Mouse (Mus musculus) CD8-positive naive resting alpha-beta T cell, adult 2 months (primary cell): ENCODE data around the gene Olfr1469.
"Not testable (repeated sequence)": the region's sequence is repeated elsewhere in the genome, so short reads cannot be mapped to it uniquely, and the experiment has no call there.

ENCODE experiments used
- DNase-seq, 2 experiments: peaks; one replicate each; pipeline ENCODE4 v3.0.0; 2022; ENCODE audit warnings: low read depth in 2 of 2, low spot score in 2 of 2

Olfr1469 gene

GRCm38 (mm10) chr19:13407549-13407948, at the start of gene Olfr1469:
Gene Olfr1469, plus strand, starts transcription at chr19:13407849.
- DNase-seq: no peak

- no peak for DNase-seq
These were observed 45.7 kb upstream of the Olfr1469 start, which contains the start of gene Olfr1467 for GRCm38 (mm10) chr19:13361936-13362335. Gene Olfr1467, plus strand, starts transcription at chr19:13362236.

- DNase-seq: not testable (repeated sequence)
These were observed 35.5 kb downstream of the Olfr1469 start, which contains the start of gene Olfr1471 for GRCm38 (mm10) chr19:13443109-13443508. Gene Olfr1471, plus strand, starts transcription at chr19:13443409.

- DNase-seq: no peak
These were observed 48.3 kb downstream of the Olfr1469 start, which contains the start of gene Olfr1472 for GRCm38 (mm10) chr19:13455986-13456385. Gene Olfr1472, minus strand, starts transcription at chr19:13456086.
